Mouse (Mus musculus): ENCODE data around the gene Cpa2.

GRCm38 (mm10) chr6:30556080-30556479, 14.7 kb downstream of the Cpa2 start:
- TF ChIP-seq CTCF (IDR thresholded peaks at IDR 0.05; ENCODE audit: low read depth) = no peak
- no peak for TF ChIP-seq EP300 (optimal IDR thresholded peaks at IDR 0.05)
